Mouse (Mus musculus) MEL (cell line): ENCODE measurements around the gene Tipin. TPM values are rescaled to one million over a fixed set of nuclear protein-coding genes. Genes with fewer than 3 reads are reported as not detected.
A peak's percentile ranks its signal among the peaks of the same experiment; 100 is the strongest.

ENCODE experiments used
- DNase-seq: peaks from one replicate; pipeline ENCODE4 v3.0.0; 2011; ENCODE audit warnings: low read depth, low spot score
- H3K27ac ChIP-seq: 2 replicates; pipeline ENCODE4 v1.5.1; 2012; ENCODE audit warnings: low read depth, mild to moderate bottlenecking, control low read depth, low read length, moderate library complexity; ENCODE audit not compliant: control insufficient read depth
- H3K27me3 ChIP-seq, 2 experiments: fragments of 150-350 bp in 1 of 2; sonication (generic) in 1 of 2; 2 replicates each; pipeline ENCODE4 v1.6.1; 2012; ENCODE audit warnings: low read length in 2 of 2, mild to moderate bottlenecking in 2 of 2, improper control_type of control experiment in 1 of 2, moderate library complexity in 1 of 2; ENCODE audit not compliant: insufficient read depth in 2 of 2, control insufficient read depth in 1 of 2
- H3K36me3 ChIP-seq, 2 experiments: 2 replicates each; pipeline ENCODE4 v1.6.1; 2012 to 2014; ENCODE audit warnings: low read length in 2 of 2, improper control_type of control experiment in 1 of 2, inconsistent platforms in 1 of 2, mild to moderate bottlenecking in 1 of 2; ENCODE audit not compliant: insufficient read depth in 2 of 2, control insufficient read depth in 1 of 2
- H3K4me1 ChIP-seq, 2 experiments: fragments of 150-350 bp in 1 of 2; sonication (generic) in 1 of 2; 2 replicates each; pipeline ENCODE4 v1.6.1; 2012; ENCODE audit warnings: low read length in 2 of 2, improper control_type of control experiment in 1 of 2, mild to moderate bottlenecking in 1 of 2; ENCODE audit not compliant: insufficient read depth in 2 of 2, control insufficient read depth in 1 of 2
- H3K4me3 ChIP-seq, 2 experiments: fragments of 150-350 bp in 1 of 2; sonication (generic) in 1 of 2; 2 replicates each; pipeline ENCODE4 v1.5.1; 2012; ENCODE audit warnings: low read depth in 2 of 2, low read length in 2 of 2, mild to moderate bottlenecking in 2 of 2, moderate library complexity in 2 of 2, control low read depth in 1 of 2, improper control_type of control experiment in 1 of 2; ENCODE audit not compliant: control insufficient read depth in 1 of 2, insufficient read depth in 1 of 2
- H3K79me2 ChIP-seq: 2 replicates; pipeline ENCODE4 v1.6.1; 2012; ENCODE audit warnings: mild to moderate bottlenecking, low read length, moderate library complexity; ENCODE audit not compliant: control insufficient read depth, poor library complexity, insufficient read depth
- H3K9ac ChIP-seq: 2 replicates; pipeline ENCODE4 v1.6.1; 2012; ENCODE audit warnings: low read depth, mild to moderate bottlenecking, control low read depth, low read length, moderate library complexity; ENCODE audit not compliant: control insufficient read depth, poor library complexity, severe bottlenecking
- H3K9me3 ChIP-seq: fragments of 150-350 bp; sonication (generic); replicated peaks from 2 replicates; pipeline ENCODE4 v1.6.1; 2012; ENCODE audit warnings: mild to moderate bottlenecking, low read length, improper control_type of control experiment, moderate library complexity; ENCODE audit not compliant: insufficient read depth
- BHLHE40 ChIP-seq: IDR thresholded peaks from 2 replicates; pipeline ENCODE4 v1.6.1; 2012; ENCODE audit warnings: low read depth, mild to moderate bottlenecking, inconsistent platforms, low read length, improper control_type of control experiment, borderline replicate concordance
- CHD1 ChIP-seq: IDR thresholded peaks from 2 replicates; pipeline ENCODE4 v1.6.1; 2012; ENCODE audit warnings: low read depth, mild to moderate bottlenecking, inconsistent platforms, low read length, improper control_type of control experiment
- CTCF ChIP-seq, 3 experiments: IDR thresholded peaks in 2 of 3; conservative IDR thresholded peaks in 1 of 3; 2 replicates each; pipeline ENCODE4 v1.5.1; 2011 to 2012; ENCODE audit warnings: low read length in 3 of 3, low read depth in 2 of 3, mild to moderate bottlenecking in 2 of 3, improper control_type of control experiment in 1 of 3, inconsistent platforms in 1 of 3, mixed read lengths in 1 of 3, moderate library complexity in 1 of 3; ENCODE audit not compliant: control insufficient read depth in 1 of 3, insufficient read depth in 1 of 3, poor library complexity in 1 of 3, severe bottlenecking in 1 of 3
- E2F4 ChIP-seq: IDR thresholded peaks from 2 replicates; pipeline ENCODE4 v1.6.1; 2011; ENCODE audit warnings: low read depth, low read length, improper control_type of control experiment, borderline replicate concordance
- ELF1 ChIP-seq: IDR thresholded peaks from 2 replicates; pipeline ENCODE4 v1.6.1; 2014; ENCODE audit warnings: low read depth, mild to moderate bottlenecking, inconsistent platforms, low read length, improper control_type of control experiment, moderate library complexity
- EP300 ChIP-seq, 2 experiments: IDR thresholded peaks; 2 replicates each; pipeline ENCODE4 v1.6.1; 2011; ENCODE audit warnings: improper control_type of control experiment in 2 of 2, low read length in 2 of 2, low read depth in 1 of 2, mild to moderate bottlenecking in 1 of 2
- ETS1 ChIP-seq: IDR thresholded peaks from 2 replicates; pipeline ENCODE4 v1.6.1; 2012; ENCODE audit warnings: low read depth, mild to moderate bottlenecking, inconsistent platforms, low read length, improper control_type of control experiment, moderate library complexity
- GABPA ChIP-seq: IDR thresholded peaks from 2 replicates; pipeline ENCODE4 v1.6.1; 2012; ENCODE audit warnings: low read depth, mild to moderate bottlenecking, inconsistent platforms, low read length, improper control_type of control experiment, moderate library complexity
- HCFC1 ChIP-seq: IDR thresholded peaks from 2 replicates; pipeline ENCODE4 v1.6.1; 2012; ENCODE audit warnings: low read depth, mild to moderate bottlenecking, inconsistent platforms, low read length, improper control_type of control experiment, moderate library complexity
- JUND ChIP-seq: IDR thresholded peaks from 2 replicates; pipeline ENCODE4 v1.6.1; 2011; ENCODE audit warnings: low read depth, mild to moderate bottlenecking, improper control_type of control experiment, low read length
- KAT2A ChIP-seq: conservative IDR thresholded peaks from 2 replicates; pipeline ENCODE4 v1.6.1; 2012; ENCODE audit warnings: low read depth, low read length, improper control_type of control experiment, inconsistent platforms
- MAZ ChIP-seq: IDR thresholded peaks from 2 replicates; pipeline ENCODE4 v1.6.1; 2012; ENCODE audit warnings: low read depth, mild to moderate bottlenecking, inconsistent platforms, low read length, improper control_type of control experiment
- MEF2A ChIP-seq: IDR thresholded peaks from 2 replicates; pipeline ENCODE4 v1.6.1; 2014; ENCODE audit warnings: low read depth, mild to moderate bottlenecking, inconsistent platforms, low read length, improper control_type of control experiment; ENCODE audit not compliant: poor library complexity, insufficient replicate concordance, severe bottlenecking; ENCODE audit errors: extremely low read depth
- MYC ChIP-seq: IDR thresholded peaks from 2 replicates; pipeline ENCODE4 v1.6.1; 2011; ENCODE audit warnings: low read depth, mild to moderate bottlenecking, low read length, improper control_type of control experiment, moderate library complexity
- NRF1 ChIP-seq: IDR thresholded peaks from 2 replicates; pipeline ENCODE4 v1.6.1; 2014; ENCODE audit warnings: low read depth, mild to moderate bottlenecking, inconsistent platforms, low read length, improper control_type of control experiment, moderate library complexity; ENCODE audit not compliant: poor library complexity, insufficient read depth, severe bottlenecking
- POLR2AphosphoS2 ChIP-seq: IDR thresholded peaks from 2 replicates; pipeline ENCODE4 v1.6.1; 2011; ENCODE audit warnings: low read length, improper control_type of control experiment
- POLR2AphosphoS5 ChIP-seq: IDR thresholded peaks from 2 replicates; pipeline ENCODE4 v1.6.1; 2012; ENCODE audit warnings: low read depth, borderline replicate concordance, mild to moderate bottlenecking, inconsistent platforms, low read length, moderate library complexity, mixed read lengths
- RAD21 ChIP-seq: IDR thresholded peaks from 2 replicates; pipeline ENCODE4 v1.6.1; 2011; ENCODE audit warnings: mild to moderate bottlenecking, low read depth, low read length, improper control_type of control experiment
- RCOR1 ChIP-seq: IDR thresholded peaks from 2 replicates; pipeline ENCODE4 v1.6.1; 2012; ENCODE audit warnings: low read depth, mild to moderate bottlenecking, inconsistent platforms, low read length, improper control_type of control experiment
- SMC3 ChIP-seq: IDR thresholded peaks from 2 replicates; pipeline ENCODE4 v1.6.1; 2011; ENCODE audit warnings: low read depth, low read length, improper control_type of control experiment
- TAL1 ChIP-seq: IDR thresholded peaks from 2 replicates; pipeline ENCODE4 v1.6.1; 2012; ENCODE audit warnings: mild to moderate bottlenecking, inconsistent platforms, low read length, moderate library complexity, mixed read lengths
- TCF12 ChIP-seq: IDR thresholded peaks from 2 replicates; pipeline ENCODE4 v1.6.1; 2014; ENCODE audit warnings: low read depth, mild to moderate bottlenecking, inconsistent platforms, low read length, improper control_type of control experiment, moderate library complexity
- USF1 ChIP-seq: IDR thresholded peaks from 2 replicates; pipeline ENCODE4 v1.6.1; 2014; ENCODE audit warnings: low read depth, mild to moderate bottlenecking, inconsistent platforms, low read length, improper control_type of control experiment, moderate library complexity
- USF2 ChIP-seq, 2 experiments: IDR thresholded peaks; 2 replicates each; pipeline ENCODE4 v1.6.1; 2011 to 2012; ENCODE audit warnings: improper control_type of control experiment in 2 of 2, low read length in 2 of 2, borderline replicate concordance in 1 of 2, inconsistent platforms in 1 of 2, low read depth in 1 of 2, mild to moderate bottlenecking in 1 of 2; ENCODE audit not compliant: insufficient read depth in 1 of 2
- ZC3H11A ChIP-seq: IDR thresholded peaks from 2 replicates; pipeline ENCODE4 v1.6.1; 2012; ENCODE audit warnings: low read depth, mild to moderate bottlenecking, inconsistent platforms, low read length, improper control_type of control experiment
- polyA plus RNA-seq, 2 experiments: library from polyadenylated mRNA; stranded (reverse) in 1 of 2; unstranded in 1 of 2; fragments of >175 nt in 1 of 2; fragments of >200 nt in 1 of 2; gene quantifications; 2 replicates each; pipeline versions ENCODE4 v1.2.1 to v1.2.4; 2012; ENCODE audit warnings: low replicate concordance in 2 of 2, low read depth in 1 of 2; ENCODE audit not compliant: insufficient read length in 2 of 2, insufficient read depth in 1 of 2, missing spikeins in 1 of 2
- total RNA-seq: library from RNA; depleted of rRNA; stranded (reverse); fragments of 300-350 nt; gene quantifications from 2 replicates; pipeline ENCODE4 v1.2.3, GENCODE M21; 2012

The Tipin gene
- total and polyA plus RNA-seq, 3 experiments = 128 to 189 TPM; not detected in 1

DNA sequence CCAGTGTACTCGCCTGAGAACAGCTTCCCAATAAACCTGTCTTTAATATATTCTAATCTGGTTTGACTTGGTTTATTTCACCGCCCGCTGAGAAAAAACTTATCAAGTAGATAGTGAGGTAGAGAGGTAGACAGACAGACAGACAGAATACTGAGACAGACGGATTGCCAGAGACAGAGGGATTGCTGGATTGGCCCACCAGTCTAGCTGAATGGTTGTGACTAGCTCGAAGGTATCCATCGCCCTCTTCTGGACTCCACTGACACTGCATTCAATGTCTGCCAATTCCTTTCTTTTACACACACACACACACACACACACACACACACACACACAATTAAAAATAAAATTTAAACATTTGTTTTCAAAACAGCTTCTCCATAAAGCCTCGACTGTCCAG, 8.8 kb upstream of the Tipin start:
- H3K27me3 ChIP-seq = no peaks in the 10 kb centered on the region
- TF ChIP-seq ELF1 (no peak), RCOR1 (no peak), KAT2A (no peak), MAZ (no peak), MEF2A (no peak), CHD1 (no peak), ETS1 (no peak), BHLHE40 (no peak), MYC (no peak), NRF1 (no peak), SMC3 (peak; percentile 65), GABPA (no peak), POLR2AphosphoS5 (no peak), RAD21 (peak; percentile 57), CTCF (IDR thresholded peaks at IDR 0.05 in 2 of 3, conservative IDR thresholded peaks at IDR 0.05 in 1 of 3; ENCODE audit: control insufficient read depth in 1 of 3, insufficient read depth in 1 of 3, low read depth in 2 of 3, low read length in 3 of 3, poor library complexity in 1 of 3, severe bottlenecking in 1 of 3) (peak; percentile 29 to 66 (median 59); a peak in 5 of 6 replicates), USF2 (IDR thresholded peaks at IDR 0.05; ENCODE audit: borderline replicate concordance in 1 of 2, insufficient read depth in 1 of 2, low read depth in 1 of 2, low read length in 2 of 2) (no peak), TAL1 (no peak), E2F4 (no peak), JUND (no peak), TCF12 (no peak), HCFC1 (no peak), EP300 (IDR thresholded peaks at IDR 0.05; ENCODE audit: low read depth in 1 of 2, low read length in 2 of 2) (no peak), POLR2AphosphoS2 (no peak), ZC3H11A (peak; percentile 29; the same call in 1 of the 2 replicates), USF1 (no peak)

More for the DNA sequence above, 8.8 kb upstream of the Tipin start:
- no peaks in the 10 kb centered on the region for H3K36me3 ChIP-seq
- no peak overlapping the region for H3K4me3 ChIP-seq
- no peaks in the 10 kb centered on the region for H3K4me1 ChIP-seq
- H3K9me3 ChIP-seq = no peaks in the 10 kb centered on the region
- no peak overlapping the region for H3K27ac ChIP-seq
- peak; percentile 78 for DNase-seq
- H3K79me2 ChIP-seq = no peaks in the 10 kb centered on the region
- no peak overlapping the region for H3K9ac ChIP-seq
